Mouse (Mus musculus): Measurements from ENCODE around the gene Plvap.

GRCm38 (mm10) chr8:71475702-71476075 lies 35.9 kb downstream of the Plvap start:
- TF ChIP-seq CTCF (IDR thresholded peaks at IDR 0.05; ENCODE audit: low read depth, low read length) (no peak), GATA1 (IDR thresholded peaks at IDR 0.05; ENCODE audit: borderline replicate concordance, low read length) (no peak), TAL1 (conservative IDR thresholded peaks at IDR 0.05; ENCODE audit: low read depth, low read length) (no peak), GATA2 (IDR thresholded peaks at IDR 0.05; ENCODE audit: borderline replicate concordance, low read depth, low read length) (no peak), POLR2AphosphoS5 (IDR thresholded peaks at IDR 0.05; ENCODE audit: insufficient replicate concordance, low read depth, low read length) (no peak)

Data from G1E (cell line).